Mouse (Mus musculus): Measurements from ENCODE around the gene Krtdap. TPM values are rescaled to one million over a fixed set of nuclear protein-coding genes. Genes with fewer than 3 reads are reported as not detected.
"Not testable (repeated sequence)": the region's sequence is repeated elsewhere in the genome, so short reads cannot be mapped to it uniquely, and the experiment has no call there.

The Krtdap gene
- polyA plus RNA-seq, 1 experiment from 2014 or later: not detected

- H3K27ac ChIP-seq (replicated peaks); H3K9me3 ChIP-seq (replicated peaks); DNase-seq (ENCODE audit: low spot score); H3K4me3 ChIP-seq; H3K36me3 ChIP-seq; H3K27me3 ChIP-seq (ENCODE audit: low read depth, poor library complexity, severe bottlenecking); H3K4me1 ChIP-seq: not testable (repeated sequence)
Observed at GRCm38 (mm10) chr7:30828871-30829270, 41.2 kb downstream of the Krtdap start.

DNA sequence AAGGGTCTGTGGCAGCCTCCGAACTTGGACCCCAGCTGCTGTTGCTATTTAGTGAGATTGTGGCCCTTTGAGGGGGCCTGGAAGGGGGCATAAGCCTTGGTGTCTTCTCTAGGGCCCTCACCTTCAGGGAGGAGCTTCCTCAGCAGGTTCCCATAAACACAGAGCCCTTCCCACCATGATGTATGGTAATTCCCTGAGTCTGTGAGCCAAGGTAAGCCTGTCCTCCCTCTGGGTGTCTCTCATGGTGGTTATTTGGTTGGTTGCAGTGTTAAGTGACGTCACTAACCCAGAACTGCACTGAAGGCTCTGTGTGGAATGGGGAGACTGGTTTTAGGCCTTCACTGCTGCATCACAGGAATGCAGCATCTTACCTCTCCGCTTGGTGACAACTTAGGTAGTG lies 41.7 kb downstream of the Krtdap start:
- Histone ChIP-seq H3K4me1 (no peaks in the 10 kb centered on the region), H3K4me3 (no peak overlapping the region), H3K27ac (replicated peaks) (no peak overlapping the region), H3K9me3 (replicated peaks) (no peaks in the 10 kb centered on the region), H3K36me3 (no peaks in the 10 kb centered on the region), H3K27me3 (ENCODE audit: low read depth, poor library complexity, severe bottlenecking) (no peaks in the 10 kb centered on the region)
- no peak for DNase-seq (ENCODE audit: low spot score)
- WGBS: 74% methylated on average over 3 of the region's 3 CpGs

- no peaks in the 10 kb centered on the region for H3K27me3 ChIP-seq (ENCODE audit: low read depth, poor library complexity, severe bottlenecking)
- H3K4me3 ChIP-seq: no peak overlapping the region
- DNase-seq (ENCODE audit: low spot score): no peak
- H3K27ac ChIP-seq (replicated peaks): no peak overlapping the region
- H3K9me3 ChIP-seq (replicated peaks): no peaks in the 10 kb centered on the region
- no peaks in the 10 kb centered on the region for H3K36me3 ChIP-seq
- 68% methylated on average over 15 of the region's 17 CpGs for WGBS
- H3K4me1 ChIP-seq: no peaks in the 10 kb centered on the region
Observed at GRCm38 (mm10) chr7:30832261-30832660, 44.6 kb downstream of the Krtdap start.

DNA sequence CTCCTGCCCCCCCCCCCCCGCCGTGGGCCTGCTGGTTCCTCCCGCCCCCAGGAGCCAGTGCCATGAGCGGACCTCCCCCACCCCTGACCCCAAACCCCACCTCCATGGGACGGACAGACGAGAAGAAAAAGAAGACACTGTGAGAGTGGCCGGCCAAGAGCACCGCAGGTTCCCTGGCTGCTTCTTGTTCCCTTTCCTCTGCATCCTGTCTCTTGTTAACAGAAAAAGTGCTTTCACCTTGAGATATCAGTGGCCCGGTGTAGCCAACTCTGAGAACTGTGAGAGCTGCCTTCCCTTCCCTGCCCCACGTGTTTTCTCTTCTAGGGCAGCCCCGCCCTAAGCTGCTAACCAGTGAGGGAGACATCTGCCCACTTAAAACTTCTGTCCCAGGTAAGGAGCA lies 45.0 kb downstream of the Krtdap start:
- WGBS: 42% methylated on average over 9 of the region's 11 CpGs
- H3K9me3 ChIP-seq (replicated peaks); H3K36me3 ChIP-seq; H3K4me3 ChIP-seq; H3K27ac ChIP-seq (replicated peaks); DNase-seq (ENCODE audit: low spot score); H3K27me3 ChIP-seq (ENCODE audit: low read depth, poor library complexity, severe bottlenecking); H3K4me1 ChIP-seq: not testable (repeated sequence)

- no peak for DNase-seq (ENCODE audit: low spot score)
Observed at GRCm38 (mm10) chr7:30837277-30837676, 49.6 kb downstream of the Krtdap start.

DNA sequence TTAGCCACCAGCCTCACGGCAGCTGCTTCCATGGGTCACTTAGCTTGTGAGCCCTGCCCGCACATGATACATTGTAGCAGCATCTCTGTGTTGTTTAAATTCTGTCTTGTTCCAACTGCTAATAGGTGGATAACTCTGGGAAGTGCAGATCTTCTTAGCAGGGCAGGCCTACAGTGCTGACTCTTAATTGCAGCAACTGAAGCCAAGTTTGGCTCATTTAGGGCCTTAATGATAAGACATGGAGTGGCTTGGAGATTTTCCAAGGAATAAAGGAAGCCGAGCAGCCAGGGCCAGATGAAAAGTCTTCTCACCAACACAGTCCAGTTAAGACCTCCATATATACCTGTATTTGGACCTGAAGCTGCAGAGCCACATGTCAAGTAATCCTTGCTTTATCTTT lies 52.6 kb downstream of the Krtdap start:
- 0 out of 2 replicates have a peak, but pooled peaks cover 5% of the 10 kb centered on the region for H3K4me1 ChIP-seq
- WGBS: 79% methylated on average over 3 of the region's 3 CpGs
- no peaks in the 10 kb centered on the region for H3K9me3 ChIP-seq (replicated peaks)
- no peaks in the 10 kb centered on the region for H3K27me3 ChIP-seq (ENCODE audit: low read depth, poor library complexity, severe bottlenecking)
- no peaks in the 10 kb centered on the region for H3K36me3 ChIP-seq
- H3K27ac ChIP-seq (replicated peaks): no peak overlapping the region
- no peak overlapping the region for H3K4me3 ChIP-seq
- no peak for DNase-seq (ENCODE audit: low spot score)

More at GRCm38 (mm10) chr7:30837277-30837676, 49.6 kb downstream of the Krtdap start:
- Histone ChIP-seq H3K36me3 (no peaks in the 10 kb centered on the region), H3K4me1 (no peaks in the 10 kb centered on the region), H3K27me3 (ENCODE audit: low read depth, poor library complexity, severe bottlenecking) (no peaks in the 10 kb centered on the region), H3K9me3 (replicated peaks) (no peaks in the 10 kb centered on the region), H3K4me3 (no peak overlapping the region), H3K27ac (replicated peaks) (no peak overlapping the region)

Other genes with a start within 250 kb of the Krtdap start
- gene Hspb6, start 235.7 kb upstream of the Krtdap start, polyA plus RNA-seq (2016; fragmentation: Nextera tagmentation; extraction: Ambion mirVana): 6.1 and 6.2 TPM in 2 replicates
- gene Proser3, start 235.6 kb upstream of the Krtdap start, polyA plus RNA-seq (2016; fragmentation: Nextera tagmentation; extraction: Ambion mirVana): 13.4 and 17.1 TPM in 2 replicates
- 45.9 and 46.7 TPM in 2 replicates for gene Lin37, start 228.1 kb upstream of the Krtdap start, polyA plus RNA-seq (2016; fragmentation: Nextera tagmentation; extraction: Ambion mirVana)
- gene U2af1l4, start 224.6 kb upstream of the Krtdap start, polyA plus RNA-seq (2016; fragmentation: Nextera tagmentation; extraction: Ambion mirVana): 93.2 and 99.5 TPM in 2 replicates
- 17.0 and 19.6 TPM in 2 replicates for gene Gm49396, start 224.6 kb upstream of the Krtdap start, polyA plus RNA-seq (2016; fragmentation: Nextera tagmentation; extraction: Ambion mirVana)
- 131 and 133 TPM in 2 replicates for gene Psenen, start 224.3 kb upstream of the Krtdap start, polyA plus RNA-seq (2016; fragmentation: Nextera tagmentation; extraction: Ambion mirVana)
- 4.4 and 7.2 TPM in 2 replicates for gene Igflr1, start 222.5 kb upstream of the Krtdap start, polyA plus RNA-seq (2016; fragmentation: Nextera tagmentation; extraction: Ambion mirVana)
- 7.4 and 10.6 TPM in 2 replicates for gene Kmt2b, start 199.2 kb upstream of the Krtdap start, polyA plus RNA-seq (2016; fragmentation: Nextera tagmentation; extraction: Ambion mirVana)
- gene Zbtb32, start 189.0 kb upstream of the Krtdap start, polyA plus RNA-seq (2016; fragmentation: Nextera tagmentation; extraction: Ambion mirVana): 0.26 and 0.61 TPM in 2 replicates
- gene Upk1a, start 175.0 kb upstream of the Krtdap start, polyA plus RNA-seq (2016; fragmentation: Nextera tagmentation; extraction: Ambion mirVana): 0.44 and 0.79 TPM in 2 replicates
- 779 and 792 TPM in 2 replicates for gene Cox6b1, start 161.7 kb upstream of the Krtdap start, polyA plus RNA-seq (2016; fragmentation: Nextera tagmentation; extraction: Ambion mirVana)
- not detected in 2 replicates for gene Etv2, start 152.0 kb upstream of the Krtdap start, polyA plus RNA-seq (2016; fragmentation: Nextera tagmentation; extraction: Ambion mirVana)
- 140 and 145 TPM in 2 replicates for gene Rbm42, start 137.6 kb upstream of the Krtdap start, polyA plus RNA-seq (2016; fragmentation: Nextera tagmentation; extraction: Ambion mirVana)
- gene Haus5, start 122.9 kb upstream of the Krtdap start, polyA plus RNA-seq (2016; fragmentation: Nextera tagmentation; extraction: Ambion mirVana): 79.8 and 84.0 TPM in 2 replicates
- gene Pmis2, start 116.3 kb upstream of the Krtdap start, polyA plus RNA-seq (2016; fragmentation: Nextera tagmentation; extraction: Ambion mirVana): not detected in 2 replicates
- gene 2200002J24Rik, start 89.0 kb upstream of the Krtdap start, polyA plus RNA-seq (2016; fragmentation: Nextera tagmentation; extraction: Ambion mirVana): not detected in 2 replicates
- 0.89 and 1.1 TPM in 2 replicates for gene Atp4a, start 75.7 kb upstream of the Krtdap start, polyA plus RNA-seq (2016; fragmentation: Nextera tagmentation; extraction: Ambion mirVana)
- gene Tmem147, start 58.4 kb upstream of the Krtdap start, polyA plus RNA-seq (2016; fragmentation: Nextera tagmentation; extraction: Ambion mirVana): 155 and 164 TPM in 2 replicates
- gene Gapdhs, start 44.2 kb upstream of the Krtdap start, polyA plus RNA-seq (2016; fragmentation: Nextera tagmentation; extraction: Ambion mirVana): 0.33 and 0.40 TPM in 2 replicates
- 0.51 and 0.65 TPM in 2 replicates for gene Sbsn, start 36.4 kb upstream of the Krtdap start, polyA plus RNA-seq (2016; fragmentation: Nextera tagmentation; extraction: Ambion mirVana)
- not detected in 2 replicates for gene Dmkn, start 24.1 kb upstream of the Krtdap start, polyA plus RNA-seq (2016; fragmentation: Nextera tagmentation; extraction: Ambion mirVana)
- gene Ffar2, start 35.9 kb downstream of the Krtdap start, polyA plus RNA-seq (2016; fragmentation: Nextera tagmentation; extraction: Ambion mirVana): not detected in 2 replicates
- not detected in 2 replicates for gene Ffar3, start 68.3 kb downstream of the Krtdap start, polyA plus RNA-seq (2016; fragmentation: Nextera tagmentation; extraction: Ambion mirVana)
- gene Ffar1, start 73.7 kb downstream of the Krtdap start, polyA plus RNA-seq (2016; fragmentation: Nextera tagmentation; extraction: Ambion mirVana): not detected in 2 replicates
- gene Cd22, start 92.4 kb downstream of the Krtdap start, polyA plus RNA-seq (2016; fragmentation: Nextera tagmentation; extraction: Ambion mirVana): 0.02 TPM in 1 of 2 replicates, not detected in the other
- 0.22 and 0.52 TPM in 2 replicates for gene Mag, start 127.0 kb downstream of the Krtdap start, polyA plus RNA-seq (2016; fragmentation: Nextera tagmentation; extraction: Ambion mirVana)
- not detected in 2 replicates for gene Hamp2, start 136.8 kb downstream of the Krtdap start, polyA plus RNA-seq (2016; fragmentation: Nextera tagmentation; extraction: Ambion mirVana)
- gene Hamp, start 156.1 kb downstream of the Krtdap start, polyA plus RNA-seq (2016; fragmentation: Nextera tagmentation; extraction: Ambion mirVana): not detected in 2 replicates
- gene Usf2, start 168.9 kb downstream of the Krtdap start, polyA plus RNA-seq (2016; fragmentation: Nextera tagmentation; extraction: Ambion mirVana): 22.6 and 23.5 TPM in 2 replicates
- 22.0 and 25.3 TPM in 2 replicates for gene Lsr, start 185.6 kb downstream of the Krtdap start, polyA plus RNA-seq (2016; fragmentation: Nextera tagmentation; extraction: Ambion mirVana)
- gene Fam187b, start 185.9 kb downstream of the Krtdap start, polyA plus RNA-seq (2016; fragmentation: Nextera tagmentation; extraction: Ambion mirVana): 0.71 and 0.91 TPM in 2 replicates